Mouse (Mus musculus): ENCODE results near the gene Ric1.
"Not testable (repeated sequence)": the region's sequence is repeated elsewhere in the genome, so short reads cannot be mapped to it uniquely, and the experiment has no call there.

Gene Ric1

DNA sequence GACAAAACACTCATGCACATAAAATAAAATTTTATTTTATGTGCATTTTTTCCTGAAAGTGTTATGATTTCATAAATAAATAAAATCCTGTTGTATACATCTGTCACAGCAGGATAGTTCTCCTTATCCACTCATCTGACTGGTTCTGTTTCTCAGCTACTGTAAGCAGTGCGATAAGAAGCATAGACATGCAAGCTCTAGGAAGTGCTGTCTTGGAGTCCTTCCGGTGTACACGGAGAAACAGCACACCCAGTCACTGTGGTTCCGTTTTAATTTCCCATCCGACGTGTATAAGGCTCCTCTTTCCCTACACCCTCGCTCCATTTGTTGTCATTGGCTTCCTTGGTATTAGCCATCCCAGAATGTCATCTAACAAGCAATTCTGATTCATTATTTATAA is 24.2 kb upstream of the Ric1 start:
- no peak for DNase-seq (ENCODE audit: low spot score in 2 of 2)

DNA sequence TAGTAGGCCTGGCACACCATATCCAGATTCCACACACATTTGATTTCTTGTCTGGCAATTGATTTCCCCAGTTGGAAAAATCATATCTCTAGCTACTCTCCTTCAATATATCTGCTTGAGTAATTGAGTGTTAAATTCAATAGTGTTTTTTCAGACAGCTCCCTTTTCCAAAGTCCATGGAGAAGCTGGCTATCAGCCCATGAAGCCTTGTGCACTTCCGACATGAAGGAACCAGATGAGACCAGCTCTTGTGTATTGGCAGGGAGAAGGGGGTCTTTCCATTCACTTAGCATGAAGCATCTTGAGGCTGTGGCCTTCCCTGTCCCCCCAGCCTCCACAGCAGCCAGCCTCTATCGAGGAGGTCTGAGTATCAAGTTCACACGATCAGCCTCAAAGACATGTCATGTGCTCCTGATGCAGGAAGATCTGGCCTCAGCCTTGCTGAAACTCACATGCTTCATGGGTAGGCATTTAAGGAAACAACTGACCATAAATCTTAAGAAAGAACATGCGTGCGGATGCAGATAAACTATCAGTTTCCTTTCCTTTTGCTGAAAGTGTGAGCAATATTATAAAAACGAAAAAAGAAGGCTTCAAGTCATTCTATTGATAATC is 23.1 kb upstream of the Ric1 start:
- no peak for DNase-seq (ENCODE audit: low spot score in 2 of 2)

DNA sequence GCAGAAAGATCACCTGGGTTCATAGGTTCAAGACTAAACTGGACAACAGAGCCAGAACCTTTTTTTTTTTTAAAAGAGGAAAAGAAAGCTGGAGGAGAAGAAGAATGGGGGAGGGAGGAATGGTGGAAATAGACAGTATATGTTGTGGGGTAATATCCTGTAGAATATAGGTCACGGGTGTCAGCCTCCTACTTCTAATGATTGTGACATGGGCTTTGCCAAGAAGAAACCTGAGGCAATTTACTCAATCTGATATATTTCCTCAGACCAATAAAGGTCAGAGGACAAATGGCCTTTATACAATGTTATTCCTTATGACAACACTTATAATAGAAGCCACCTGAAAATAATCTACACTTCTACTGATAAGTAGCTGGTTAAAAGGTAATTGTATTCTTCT is 21.7 kb upstream of the Ric1 start:
- no peak for DNase-seq (ENCODE audit: low spot score in 2 of 2)

DNA sequence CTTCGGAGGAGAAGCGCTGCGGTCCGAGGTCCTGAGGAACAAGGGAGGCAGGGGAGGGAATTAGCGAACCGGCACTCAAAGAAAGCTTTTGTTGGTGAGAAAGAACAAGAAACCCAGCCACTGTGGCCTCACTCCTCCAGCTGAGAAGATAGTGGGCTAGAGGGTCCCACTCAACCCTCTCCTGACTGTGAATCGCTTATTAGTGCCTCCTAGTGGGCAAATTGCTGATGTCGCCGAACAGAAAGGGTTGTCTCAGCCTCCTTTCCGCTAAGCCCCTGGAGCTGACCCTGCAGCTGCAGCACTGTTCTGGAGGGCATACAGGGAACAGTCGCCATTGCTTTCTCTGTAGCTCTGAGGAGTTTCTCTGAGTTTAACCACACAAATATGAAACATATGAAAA is 21.0 kb upstream of the Ric1 start:
- DNase-seq (ENCODE audit: low spot score in 2 of 2): no peak

DNA sequence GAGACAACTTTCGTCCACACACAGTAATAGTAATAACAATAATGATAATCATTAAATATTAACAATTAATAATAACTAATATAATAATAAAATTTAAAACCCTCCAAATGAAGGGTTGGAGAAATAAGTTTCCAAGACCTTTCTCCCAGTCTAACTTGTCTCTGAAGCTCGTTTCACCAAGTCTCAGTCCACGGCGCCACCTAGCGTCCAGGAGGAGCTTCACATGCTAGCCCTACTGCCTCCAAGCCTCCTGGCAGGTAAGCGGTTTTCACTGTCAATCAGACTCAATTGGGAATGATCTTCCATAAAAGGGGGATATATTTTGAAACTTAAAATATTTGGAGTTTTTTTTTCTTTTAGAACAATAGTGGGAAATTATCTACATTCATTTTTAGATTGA is 20.6 kb upstream of the Ric1 start:
- DNase-seq (ENCODE audit: low spot score in 2 of 2): peak; percentile 65 to 74

DNA sequence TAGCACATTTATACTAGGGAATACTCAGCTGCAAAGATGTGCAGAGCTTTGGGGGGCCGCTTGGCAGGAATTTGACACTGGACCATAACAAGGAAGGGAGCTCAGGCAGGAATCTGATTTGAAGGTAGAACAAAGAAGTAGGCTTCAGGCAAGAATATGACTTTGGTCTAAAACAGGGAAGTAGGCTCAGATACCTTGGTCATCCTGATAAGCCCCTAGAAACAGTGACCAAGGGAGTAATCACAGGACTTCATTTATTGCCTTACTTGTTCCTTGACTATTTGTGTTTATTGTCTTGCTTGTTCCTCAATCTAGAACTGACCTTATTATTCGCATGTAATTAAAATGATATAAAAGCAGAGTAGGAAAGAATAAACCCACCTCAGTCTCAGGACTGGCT is 18.0 kb upstream of the Ric1 start:
- DNase-seq (ENCODE audit: low spot score in 2 of 2): no peak

DNA sequence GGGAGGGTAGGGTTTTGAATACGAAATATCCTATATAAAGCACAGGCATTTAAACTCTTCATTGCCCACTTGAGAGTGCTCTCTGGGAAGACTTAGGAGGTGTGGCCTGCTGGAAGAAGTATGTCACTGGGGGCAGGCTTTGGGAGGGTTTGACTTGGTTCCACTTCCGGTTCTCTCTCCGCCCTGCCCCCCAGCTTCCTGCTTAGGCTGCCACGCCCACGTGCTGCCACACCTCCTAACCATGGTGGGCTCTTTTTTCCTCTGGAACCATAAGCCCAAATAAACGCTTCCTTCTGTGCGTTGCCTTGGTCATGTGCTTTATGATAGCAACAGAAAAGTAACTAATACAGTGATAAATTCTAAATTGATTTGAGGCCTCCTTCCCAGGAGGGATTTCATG is 16.5 kb upstream of the Ric1 start:
- no peak for DNase-seq (ENCODE audit: low spot score in 2 of 2)

DNA sequence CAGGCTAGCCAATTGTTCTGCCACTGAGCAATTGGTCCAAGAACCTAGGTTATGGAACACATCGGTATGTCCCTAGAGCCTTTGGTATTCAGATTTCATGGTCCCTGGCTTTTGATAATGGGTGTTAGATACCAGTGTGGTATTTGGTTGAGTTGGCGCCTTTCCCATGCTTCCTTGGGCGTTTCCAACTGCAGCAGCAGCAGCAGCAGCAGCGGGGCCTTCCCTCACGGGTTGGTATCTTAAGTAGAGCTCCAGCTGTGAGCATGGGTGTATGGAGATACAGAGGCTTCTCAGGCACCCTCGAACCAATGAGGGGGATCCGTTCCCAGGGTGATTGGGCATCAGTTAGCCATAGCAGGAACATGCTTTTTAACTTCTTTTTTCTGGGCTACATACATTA is 13.9 kb upstream of the Ric1 start:
- DNase-seq (ENCODE audit: low spot score in 2 of 2): no peak

DNA sequence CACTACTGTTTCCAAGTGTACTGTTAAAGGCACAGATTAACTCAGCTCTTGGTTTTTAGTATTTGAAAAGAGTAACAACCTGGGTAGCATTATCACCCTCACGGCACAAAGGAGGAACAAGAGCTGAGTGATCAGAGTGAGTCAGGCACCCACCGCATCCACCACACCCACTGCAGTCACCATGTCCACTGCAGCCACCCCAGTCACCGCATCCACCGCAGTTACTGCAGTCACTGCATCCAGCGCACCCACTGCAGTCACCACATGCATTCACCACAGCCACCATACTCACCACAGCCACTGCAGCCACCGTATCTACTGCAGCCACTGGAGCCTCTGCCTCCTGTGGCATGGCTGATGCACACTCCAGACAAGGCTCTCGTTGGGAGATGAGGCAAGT is 12.2 kb upstream of the Ric1 start:
- no peak for DNase-seq (ENCODE audit: low spot score in 2 of 2)

DNA sequence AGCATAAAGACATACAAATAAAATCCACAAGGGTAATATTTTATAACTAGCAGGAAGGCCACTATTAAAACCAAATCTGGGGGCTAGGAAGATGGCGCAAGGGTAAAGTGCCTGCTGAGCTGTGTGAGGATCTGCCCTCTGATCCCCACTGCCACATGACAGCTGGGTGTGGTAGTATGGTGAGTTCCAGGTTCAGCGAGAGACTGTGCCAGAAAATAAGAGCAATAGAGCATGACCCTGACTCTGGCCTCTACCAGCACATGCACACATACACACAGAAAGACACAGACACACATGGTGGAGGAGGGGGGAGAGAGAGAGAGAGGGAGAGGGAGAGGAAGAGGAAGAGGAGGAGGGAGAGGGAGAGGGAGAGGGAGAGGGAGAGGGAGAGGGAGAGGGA is 10.3 kb upstream of the Ric1 start:
- no peak for DNase-seq (ENCODE audit: low spot score in 2 of 2)

DNA sequence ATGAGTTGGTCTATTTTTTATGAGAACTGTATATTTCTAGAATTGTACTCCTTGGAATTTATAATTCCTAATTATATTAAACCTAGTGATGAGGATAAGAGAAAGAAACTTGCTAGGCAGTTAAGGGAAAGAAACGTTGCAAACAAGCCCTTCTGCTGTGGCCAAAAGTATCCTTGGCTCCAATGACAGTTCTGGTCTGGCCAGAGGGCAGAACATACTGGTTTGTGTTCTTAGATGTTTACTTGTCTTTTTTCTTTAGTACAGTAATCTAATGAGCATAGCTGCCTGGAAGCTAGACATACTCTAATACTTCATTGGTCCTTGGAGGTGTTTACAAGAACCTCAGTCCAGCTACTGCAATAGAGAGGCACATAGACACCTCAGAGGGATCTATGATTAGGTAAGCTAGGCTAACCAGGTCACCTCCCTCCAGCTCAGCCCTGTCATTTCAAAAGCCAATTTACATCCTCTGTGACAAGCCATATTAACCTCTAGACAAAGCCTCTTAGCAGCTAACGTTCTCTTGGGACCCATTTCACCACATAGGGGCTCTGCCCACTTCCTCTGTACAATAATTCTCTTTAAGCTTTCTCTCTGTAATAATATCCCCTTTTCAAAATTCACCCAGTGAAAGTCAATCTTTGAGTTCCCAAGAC is 8.8 kb upstream of the Ric1 start:
- no peak for DNase-seq (ENCODE audit: low spot score in 2 of 2)

DNA sequence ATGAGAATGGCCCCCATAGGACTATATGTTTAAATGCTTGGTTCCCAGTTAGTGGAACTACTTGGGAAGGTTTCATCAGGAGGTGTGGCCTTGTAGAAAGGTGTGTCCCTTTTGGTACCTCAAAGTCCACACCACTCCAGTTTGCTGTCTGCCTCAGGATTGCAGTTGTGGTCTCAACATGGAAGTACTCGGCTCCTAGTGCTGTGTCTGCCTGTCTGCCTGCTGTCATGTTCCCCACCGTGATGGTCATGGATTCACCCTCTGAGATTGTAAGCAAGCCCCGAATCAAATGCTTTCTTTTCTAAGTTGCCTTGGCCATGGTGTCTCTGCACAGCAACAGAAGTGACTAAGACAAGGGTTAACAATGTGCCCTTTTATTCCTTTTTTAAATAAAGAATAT is 8.0 kb upstream of the Ric1 start:
- DNase-seq (ENCODE audit: low spot score in 2 of 2): no peak

DNA sequence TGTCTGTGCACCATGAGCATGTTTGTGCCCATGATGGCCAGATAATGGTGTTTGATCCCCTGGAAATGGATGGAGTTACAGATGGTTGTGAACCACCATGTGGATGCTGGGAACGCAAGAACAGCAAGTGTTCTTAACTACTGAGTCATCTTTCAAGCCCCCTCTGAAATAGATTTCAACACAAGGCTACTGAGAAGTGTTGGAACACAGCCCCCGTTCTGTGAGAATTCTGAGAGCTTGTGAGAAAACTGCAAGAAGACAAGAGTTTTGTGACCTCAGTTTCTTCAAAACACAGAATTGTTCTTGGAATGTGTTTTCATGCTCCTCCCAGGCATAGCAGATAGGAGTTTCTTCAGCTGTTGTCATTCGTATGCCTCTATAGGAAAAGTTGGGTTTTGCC is 6.7 kb upstream of the Ric1 start:
- DNase-seq (ENCODE audit: low spot score in 2 of 2): no peak

DNA sequence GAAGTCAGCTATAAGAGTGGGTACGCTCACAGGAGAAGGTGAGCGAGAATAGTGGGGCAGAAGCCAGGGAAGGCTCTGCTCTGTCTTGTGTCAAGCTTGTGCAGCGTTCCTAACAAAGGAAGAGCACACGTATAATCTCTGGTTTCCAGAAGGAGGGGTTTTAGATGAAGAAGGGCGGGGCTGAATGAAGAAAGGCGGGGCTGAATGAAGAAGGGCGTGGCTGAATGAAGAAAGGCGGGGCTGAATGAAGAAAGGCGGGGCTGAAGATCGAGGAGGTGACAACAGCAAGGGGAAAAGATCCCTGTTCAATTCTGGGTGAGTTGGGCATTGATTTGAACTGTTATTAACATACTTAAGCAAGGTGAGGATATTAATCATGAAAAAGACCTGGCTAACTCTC is 6.1 kb upstream of the Ric1 start:
- no peak for DNase-seq (ENCODE audit: low spot score in 2 of 2)

DNA sequence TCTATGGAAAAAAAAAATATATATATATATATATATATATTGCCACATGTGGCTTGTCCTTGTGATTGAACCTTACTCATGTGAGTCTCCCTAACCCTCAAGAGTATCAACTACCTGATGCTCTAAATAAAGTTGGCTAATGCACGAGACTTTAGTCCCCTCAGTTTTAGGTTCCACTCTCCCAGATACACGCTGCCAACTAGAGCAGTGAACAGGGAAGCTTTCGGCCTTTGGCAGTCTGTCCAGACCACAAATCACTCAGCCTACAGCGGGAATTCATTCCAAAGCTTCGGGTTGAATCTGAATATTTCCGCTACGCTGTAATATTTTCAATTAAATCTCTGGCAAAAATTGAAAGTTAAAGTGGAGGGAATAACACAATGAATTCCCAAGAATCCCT is 3.7 kb upstream of the Ric1 start:
- no peak for DNase-seq (ENCODE audit: low spot score in 2 of 2)

DNA sequence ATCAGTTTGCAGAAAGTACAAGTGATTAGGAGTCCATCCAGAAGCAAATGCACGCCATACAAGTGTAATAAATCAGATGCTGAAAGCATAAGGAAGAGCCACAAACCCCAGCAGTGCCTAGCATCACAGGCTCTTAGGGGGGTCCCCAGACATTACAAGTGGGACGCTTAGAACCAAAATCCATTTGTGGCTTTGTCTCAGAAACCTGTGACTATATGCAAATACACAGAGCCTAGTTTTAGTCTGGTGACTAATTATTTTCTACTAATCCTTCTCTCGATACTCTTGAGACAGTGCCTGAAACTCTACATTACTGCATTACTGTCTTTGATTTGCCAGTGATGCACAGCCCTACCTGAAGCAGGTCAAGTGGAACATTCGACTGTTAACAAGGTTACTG is 3.2 kb upstream of the Ric1 start:
- no peak for DNase-seq (ENCODE audit: low spot score in 2 of 2)

DNA sequence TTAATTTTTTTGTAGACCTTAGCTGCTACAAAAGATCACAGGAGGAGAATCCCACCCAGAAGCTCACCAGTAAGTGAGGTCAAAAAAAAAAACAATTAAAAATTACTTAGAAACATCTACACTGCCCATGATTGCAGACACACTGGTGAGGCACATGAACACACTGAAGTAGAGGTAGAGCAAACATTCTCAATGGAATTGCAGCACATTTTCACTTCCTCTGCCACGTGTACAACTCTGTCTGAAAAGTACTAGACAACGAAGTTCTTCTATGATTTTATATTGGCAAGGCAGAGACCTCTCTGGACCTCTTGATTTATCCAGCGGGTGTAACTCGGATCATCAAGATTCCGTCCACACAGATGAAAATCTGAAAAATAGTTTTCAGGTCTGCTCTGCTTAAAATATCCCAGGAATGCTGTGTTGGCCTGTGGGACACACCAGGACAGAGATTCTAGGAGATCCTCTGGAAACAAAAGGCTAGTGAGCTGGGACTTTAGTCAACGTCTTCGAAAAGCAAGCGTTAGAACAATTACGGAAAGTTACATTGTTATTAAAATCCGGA is 1.0 kb upstream of the Ric1 start:
- DNase-seq (ENCODE audit: low spot score in 2 of 2): no peak

DNA sequence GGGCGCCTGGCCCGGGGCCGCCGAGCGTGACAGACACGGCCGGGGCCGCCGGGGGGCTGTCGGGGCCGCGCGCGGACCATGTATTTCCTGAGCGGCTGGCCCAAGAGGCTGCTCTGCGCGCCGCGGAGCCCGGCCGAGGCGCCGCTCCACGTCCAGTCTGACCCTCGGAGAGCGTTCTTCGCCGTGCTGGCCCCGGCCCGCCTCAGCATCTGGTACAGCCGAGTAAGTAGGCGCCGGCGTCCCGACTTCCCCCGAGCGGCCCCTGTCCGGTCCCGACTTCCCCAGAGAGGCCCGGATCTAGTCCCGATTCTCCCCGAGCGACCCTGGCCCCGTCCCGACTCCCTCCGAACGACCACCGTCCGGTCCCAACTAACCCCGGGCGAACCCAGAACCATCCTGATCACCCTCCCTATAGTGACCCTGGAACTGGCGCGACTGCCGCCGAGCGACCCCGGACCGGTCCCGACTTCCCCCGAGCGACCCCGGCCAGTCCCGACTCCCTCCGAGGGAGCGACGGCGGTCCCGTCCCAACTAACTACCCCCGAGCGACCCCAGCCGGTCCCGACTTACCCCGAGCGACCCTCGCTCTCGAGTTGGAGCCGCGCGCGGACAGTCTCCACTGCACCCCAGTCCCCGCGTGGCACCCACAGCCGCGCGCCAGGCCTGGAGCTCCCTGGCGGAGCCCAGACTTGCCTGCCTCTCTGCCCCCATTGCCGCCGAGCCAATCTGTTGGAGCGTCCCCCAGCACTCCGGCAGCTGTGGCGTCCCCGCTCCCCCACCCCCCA is 555 bp downstream of the Ric1 start:
- DNase-seq (ENCODE audit: low spot score in 2 of 2): peak in 1 of 2 experiments; percentile 20

DNA sequence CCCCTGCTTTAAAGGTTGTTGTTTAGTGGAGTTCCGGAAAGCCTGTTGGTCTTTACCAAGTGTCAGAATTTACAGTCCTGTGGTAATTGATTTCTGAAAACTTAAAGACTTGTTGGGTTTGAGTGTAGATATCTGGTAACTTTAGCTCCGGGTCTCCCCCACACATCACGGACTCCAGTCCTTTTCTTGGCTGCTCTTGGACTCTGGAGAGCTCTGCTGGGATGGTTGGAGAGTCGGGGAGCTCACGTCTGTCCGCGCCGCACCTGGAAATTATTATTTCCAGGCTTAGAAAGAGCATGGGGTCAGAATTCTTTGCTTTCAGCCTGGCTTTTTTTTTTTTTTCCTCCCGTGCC is 1.1 kb downstream of the Ric1 start:
- DNase-seq (ENCODE audit: low spot score in 2 of 2): no peak

DNA sequence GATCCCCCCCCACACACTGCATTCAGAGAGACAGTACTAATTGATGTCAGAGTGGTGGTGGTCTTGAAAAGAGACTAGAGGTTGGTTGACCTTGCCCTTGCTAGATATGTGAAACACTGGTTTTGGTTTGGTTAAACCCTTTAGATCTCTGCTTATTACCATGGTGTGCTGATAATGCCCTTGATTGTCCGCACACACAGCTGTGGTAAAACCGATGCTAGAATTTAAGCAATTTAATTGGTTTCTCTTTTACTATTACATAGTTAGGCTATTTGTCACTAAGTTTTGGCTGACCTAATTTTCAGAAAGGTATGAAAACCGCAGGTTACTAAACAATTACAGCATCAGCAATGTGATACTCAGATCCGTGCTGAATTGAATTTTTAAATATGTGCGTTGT is 1.6 kb downstream of the Ric1 start:
- no peak for DNase-seq (ENCODE audit: low spot score in 2 of 2)

DNA sequence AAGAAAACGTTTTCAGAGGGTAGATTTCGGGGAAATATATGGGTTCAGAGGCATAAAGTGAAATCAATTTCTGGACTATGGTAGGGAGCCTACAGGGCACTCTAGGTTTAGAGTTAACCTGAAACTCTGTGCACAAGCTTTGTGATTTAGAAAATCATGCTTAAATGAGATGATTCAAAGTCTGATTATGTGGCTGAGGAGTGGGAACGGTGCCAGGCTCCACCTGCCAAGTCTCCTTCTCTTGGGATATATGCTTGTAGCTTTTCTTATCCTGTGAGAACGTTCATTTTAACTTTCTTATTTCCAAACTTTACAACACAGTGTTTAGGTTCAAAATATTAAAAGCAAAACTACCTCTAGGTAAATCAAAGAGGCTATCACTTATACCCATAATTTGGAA is 2.5 kb downstream of the Ric1 start:
- no peak for DNase-seq (ENCODE audit: low spot score in 2 of 2)

DNA sequence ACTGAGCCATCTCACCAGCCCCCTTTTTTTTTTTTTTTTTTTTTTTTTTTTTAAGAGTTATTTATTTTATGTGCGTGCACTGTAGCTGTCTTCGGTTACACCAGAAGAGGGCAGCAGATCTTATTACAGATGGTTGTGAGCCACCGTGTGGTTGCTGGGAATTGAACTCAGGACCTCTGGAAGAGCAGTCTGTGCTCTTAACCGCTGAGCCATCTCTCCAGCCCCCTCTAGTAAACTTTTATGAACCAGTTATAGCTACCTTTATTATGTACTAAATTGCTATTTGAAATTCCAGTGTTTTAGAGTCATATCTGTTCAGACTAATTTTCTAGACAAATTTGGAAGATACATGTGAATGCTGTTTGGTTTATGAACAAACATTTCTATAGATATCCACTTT is 3.5 kb downstream of the Ric1 start:
- DNase-seq (ENCODE audit: low spot score in 2 of 2): not testable (repeated sequence)

DNA sequence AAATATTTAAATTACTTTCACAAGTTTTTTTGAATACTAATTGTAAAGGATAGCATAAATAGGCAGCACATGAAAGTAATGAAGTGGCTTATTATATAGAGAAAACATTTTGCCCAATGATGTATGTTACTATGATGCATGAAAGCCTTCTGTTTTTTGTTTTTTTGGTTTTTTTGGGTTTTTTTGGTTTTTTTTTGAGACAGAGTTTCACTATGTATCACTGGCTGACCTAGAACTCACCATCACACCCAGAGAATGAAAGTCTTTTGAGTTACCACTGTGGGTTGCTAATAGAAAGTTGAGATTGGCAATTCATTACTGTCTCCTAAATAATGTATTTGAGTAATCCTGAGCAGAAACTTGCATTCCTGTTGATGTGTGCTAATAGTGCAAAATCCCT is 4.8 kb downstream of the Ric1 start:
- DNase-seq (ENCODE audit: low spot score in 2 of 2): no peak
